Mouse (Mus musculus) limb, embryonic 14.5 days (tissue): ENCODE data around the gene Cped1. TPM values are rescaled to one million over a fixed set of nuclear protein-coding genes. Genes with fewer than 3 reads are reported as not detected.

Experiments used
- ATAC-seq: fragments of 200-750 bp; cut with Nextera tagmentation; 2 replicates; pipeline ENCODE4 v1.8.0; 2017; ENCODE audit warnings: low read depth, moderate number of reproducible peaks, moderate TSS enrichment; ENCODE audit not compliant: low FRiP score
- DNase-seq: peaks from one replicate; pipeline ENCODE4 v3.0.0-alpha.2; 2015; ENCODE audit warnings: low spot score
- H3K27ac ChIP-seq: fragments of 300-500 bp; sonication (generic); replicated peaks from 2 replicates; pipeline ENCODE4 v1.5.1; 2014; ENCODE audit warnings: low read depth, mild to moderate bottlenecking, low read length, moderate library complexity, mixed read lengths
- H3K27me3 ChIP-seq: fragments of 300-500 bp; sonication (generic); 2 replicates; pipeline ENCODE4 v1.6.1; 2014; ENCODE audit warnings: low read length, mixed read lengths; ENCODE audit not compliant: control insufficient read depth, insufficient read depth
- H3K36me3 ChIP-seq: fragments of 300-500 bp; sonication (generic); 2 replicates; pipeline ENCODE4 v1.6.1; 2014; ENCODE audit warnings: mild to moderate bottlenecking, low read length, moderate library complexity, mixed read lengths; ENCODE audit not compliant: control insufficient read depth, insufficient read depth
- H3K4me1 ChIP-seq: fragments of 300-500 bp; sonication (generic); 2 replicates; pipeline ENCODE4 v1.6.1; 2014; ENCODE audit warnings: antibody characterized with exemption, low read length, mixed read lengths; ENCODE audit not compliant: control insufficient read depth, insufficient read depth
- H3K4me2 ChIP-seq: fragments of 300-500 bp; sonication (generic); replicated peaks from 2 replicates; pipeline ENCODE4 v1.6.1; 2014; ENCODE audit warnings: low read depth, mild to moderate bottlenecking, low read length, moderate library complexity; ENCODE audit not compliant: severe bottlenecking
- H3K4me3 ChIP-seq: fragments of 300-500 bp; sonication (generic); replicated peaks from 2 replicates; pipeline ENCODE4 v1.5.1; 2014; ENCODE audit warnings: low read length
- H3K9ac ChIP-seq: fragments of 300-500 bp; sonication (generic); 2 replicates; pipeline ENCODE4 v1.6.1; 2014; ENCODE audit warnings: mild to moderate bottlenecking, low read depth, low read length, moderate library complexity; ENCODE audit not compliant: severe bottlenecking
- H3K9me3 ChIP-seq: fragments of 300-500 bp; sonication (generic); 2 replicates; pipeline ENCODE4 v1.6.1; 2016; ENCODE audit warnings: low read length; ENCODE audit not compliant: control insufficient read depth
- POLR2A ChIP-seq: fragments of 200-500 bp; IDR thresholded peaks from 2 replicates; pipeline ENCODE4 v1.8.0; 2012; ENCODE audit warnings: inconsistent platforms, mild to moderate bottlenecking, moderate library complexity, borderline replicate concordance; ENCODE audit not compliant: insufficient read depth, insufficient read length; ENCODE audit errors: extremely low read depth
- WGBS: fragments of 180-500 bp; shearing (Covaris S2); extraction: QIAGEN DNeasy Blood & Tissue Kit; methylation state at CpG from one replicate; pipeline ENCODE4 v1.1.7; 2014; 5-methylcytosine and 5-hydroxymethylcytosine counted together
- polyA plus RNA-seq, 2 experiments: library from polyadenylated mRNA; depleted of rRNA in 1 of 2; stranded (reverse) in 1 of 2; unstranded in 1 of 2; fragments of >200 nt; fragmentation: Nextera tagmentation in 1 of 2; extraction: Ambion mirVana in 1 of 2; gene quantifications; 2 replicates each; pipeline versions ENCODE4 v1.2.1 to v1.2.3; 2012 to 2014

Gene Cped1
- polyA plus RNA-seq, 2 experiments, result 31.0 to 44.3 TPM

- no peak for ATAC-seq
- H3K27me3 ChIP-seq, result no peaks in the 10 kb centered on the region
- no peaks in the 10 kb centered on the region for H3K9me3 ChIP-seq
- H3K4me2 ChIP-seq, result no peak overlapping the region
- no peak overlapping the region for H3K4me3 ChIP-seq
- no peaks in the 10 kb centered on the region for H3K36me3 ChIP-seq
- TF ChIP-seq POLR2A, result no peak
- H3K27ac ChIP-seq, result no peak overlapping the region
- H3K9ac ChIP-seq, result no peak overlapping the region
- no peak for DNase-seq
- no peaks in the 10 kb centered on the region for H3K4me1 ChIP-seq
These were observed 283.0 kb downstream of the Cped1 start for GRCm38 (mm10) chr6:22268677-22269076.

- TF ChIP-seq POLR2A, result no peak
- 64% methylated on average over 8 of the region's 8 CpGs for whole genome bisulfite sequencing
- Histone ChIP-seq H3K27me3 (no peaks in the 10 kb centered on the region), H3K9me3 (no peaks in the 10 kb centered on the region), H3K4me2 (no peak overlapping the region), H3K27ac (no peak overlapping the region), H3K9ac (no peak overlapping the region), H3K4me1 (no peaks in the 10 kb centered on the region), H3K4me3 (no peak overlapping the region), H3K36me3 (no peaks in the 10 kb centered on the region)
- DNase-seq (no peak), ATAC-seq (no peak)
These were observed 284.3 kb downstream of the Cped1 start for GRCm38 (mm10) chr6:22269840-22270521.

GRCm38 (mm10) chr6:22277941-22278340, 292.2 kb downstream of the Cped1 start:
- TF ChIP-seq POLR2A, result no peak
- no peak overlapping the region for H3K9ac ChIP-seq
- no peak overlapping the region for H3K4me2 ChIP-seq
- 86% methylated on average over 3 of the region's 3 CpGs for WGBS
- H3K9me3 ChIP-seq, result no peaks in the 10 kb centered on the region
- DNase-seq, result no peak
- H3K4me3 ChIP-seq, result no peak overlapping the region
- peaks cover 25% of the 10 kb centered on the region for H3K4me1 ChIP-seq
- H3K27ac ChIP-seq, result no peak overlapping the region
- no peaks in the 10 kb centered on the region for H3K36me3 ChIP-seq
- no peak for ATAC-seq
- no peaks in the 10 kb centered on the region for H3K27me3 ChIP-seq

GRCm38 (mm10) chr6:22280217-22280861, 294.6 kb downstream of the Cped1 start:
- peak; percentile 80 for DNase-seq
- Histone ChIP-seq H3K27ac (0 out of 2 replicates have a peak overlapping the region, but pooled peaks have one; percentile 38), H3K27me3 (no peaks in the 10 kb centered on the region), H3K36me3 (no peaks in the 10 kb centered on the region), H3K4me1 (peaks cover 25% of the 10 kb centered on the region), H3K4me3 (0 out of 2 replicates have a peak overlapping the region, but pooled peaks have one; percentile 4), H3K4me2 (peak overlapping the region; percentile 36), H3K9ac (no peak overlapping the region), H3K9me3 (no peaks in the 10 kb centered on the region)
- TF ChIP-seq POLR2A, result no peak
- ATAC-seq, result peak; percentile 84
- WGBS, result 13% methylated on average over 14 of the region's 14 CpGs

GRCm38 (mm10) chr6:22282405-22282804, 296.7 kb downstream of the Cped1 start:
- Histone ChIP-seq H3K9ac (no peak overlapping the region), H3K27ac (no peak overlapping the region), H3K4me2 (no peak overlapping the region), H3K4me3 (no peak overlapping the region), H3K4me1 (peaks cover 25% of the 10 kb centered on the region), H3K27me3 (peaks cover 4% of the 10 kb centered on the region; the same call in 1 of the 2 replicates), H3K9me3 (no peaks in the 10 kb centered on the region), H3K36me3 (no peaks in the 10 kb centered on the region)
- ATAC-seq (no peak), DNase-seq (no peak)
- no peak for TF ChIP-seq POLR2A
- 74% methylated on average over 4 of the region's 4 CpGs for WGBS
